Mouse (Mus musculus) intestine, embryonic 15.5 days (tissue): Measurements from ENCODE around the gene Ffar1. TPM values are rescaled to one million over a fixed set of nuclear protein-coding genes. Genes with fewer than 3 reads are reported as not detected.
A peak's percentile ranks its signal among the peaks of the same experiment; 100 is the strongest.

Experiments used
- ATAC-seq: fragments of 200-750 bp; cut with Nextera tagmentation; 2 replicates; pipeline ENCODE4 v1.8.0; 2017; ENCODE audit warnings: moderate TSS enrichment, moderate library complexity
- H3K27ac ChIP-seq: fragments of 300-500 bp; sonication (generic); 2 replicates; pipeline ENCODE4 v1.5.1; 2015; ENCODE audit warnings: mild to moderate bottlenecking, inconsistent platforms
- H3K27me3 ChIP-seq: fragments of 300-500 bp; sonication (generic); replicated peaks from 2 replicates; pipeline ENCODE4 v1.6.1; 2015; ENCODE audit warnings: inconsistent platforms
- H3K36me3 ChIP-seq: fragments of 300-500 bp; sonication (generic); 2 replicates; pipeline ENCODE4 v1.6.1; 2015; ENCODE audit warnings: inconsistent platforms
- H3K4me1 ChIP-seq: fragments of 300-500 bp; sonication (generic); replicated peaks from 2 replicates; pipeline ENCODE4 v1.6.1; 2015; ENCODE audit warnings: inconsistent platforms
- H3K4me2 ChIP-seq: fragments of 300-500 bp; sonication (generic); replicated peaks from 2 replicates; pipeline ENCODE4 v1.6.1; 2015; ENCODE audit warnings: mild to moderate bottlenecking, inconsistent platforms
- H3K4me3 ChIP-seq: fragments of 300-500 bp; sonication (generic); replicated peaks from 2 replicates; pipeline ENCODE4 v1.5.1; 2015; ENCODE audit warnings: inconsistent platforms
- H3K9ac ChIP-seq: fragments of 300-500 bp; sonication (generic); 2 replicates; pipeline ENCODE4 v1.6.1; 2015; ENCODE audit warnings: inconsistent platforms
- H3K9me3 ChIP-seq: fragments of 300-500 bp; sonication (generic); 2 replicates; pipeline ENCODE4 v1.6.1; 2016; ENCODE audit warnings: inconsistent platforms
- WGBS: fragments of 180-500 bp; shearing (Covaris S2); methylation state at CpG from one replicate; pipeline ENCODE4 v1.1.7; 2015; 5-methylcytosine and 5-hydroxymethylcytosine counted together
- polyA plus RNA-seq: library from polyadenylated mRNA; unstranded; fragments of >200 nt; fragmentation: Nextera tagmentation; extraction: Ambion mirVana; gene quantifications from 2 replicates; pipeline ENCODE4 v1.2.1, GENCODE M21; 2015

Ffar1 gene
- polyA plus RNA-seq, 1 experiment from 2014 or later = 0.25 TPM

DNA sequence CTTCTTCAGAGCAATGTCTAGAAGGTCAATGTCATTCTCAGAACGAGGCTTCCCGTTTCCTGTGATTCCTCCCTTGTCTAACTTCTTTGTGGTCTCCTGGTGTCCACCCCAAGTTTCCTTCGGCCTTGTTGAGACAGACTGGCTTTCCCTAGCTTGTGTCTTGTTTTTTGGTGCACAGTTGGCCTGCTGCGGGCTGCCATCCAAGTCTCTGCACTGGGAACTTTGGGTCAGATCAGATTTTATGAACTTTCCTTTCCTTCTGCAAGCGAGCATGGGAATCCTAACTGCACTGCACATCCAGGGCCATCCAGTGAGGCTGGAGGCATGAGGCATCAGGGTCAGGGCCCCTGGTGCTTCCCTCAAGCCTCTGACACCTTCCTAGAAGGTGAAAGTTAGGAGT is 39.8 kb downstream of the Ffar1 start:
- Histone ChIP-seq H3K27me3 (no peaks in the 10 kb centered on the region), H3K9me3 (no peaks in the 10 kb centered on the region), H3K9ac (no peak overlapping the region; the same call in 1 of the 2 replicates), H3K4me2 (peak overlapping the region; percentile 30; the same call in 1 of the 2 replicates), H3K4me3 (no peak overlapping the region), H3K4me1 (0 out of 2 replicates have a peak, but pooled peaks cover 3% of the 10 kb centered on the region), H3K36me3 (no peaks in the 10 kb centered on the region), H3K27ac (no peak overlapping the region)
- WGBS = 57% methylated on average over 5 of the region's 5 CpGs
- no peak for ATAC-seq

DNA sequence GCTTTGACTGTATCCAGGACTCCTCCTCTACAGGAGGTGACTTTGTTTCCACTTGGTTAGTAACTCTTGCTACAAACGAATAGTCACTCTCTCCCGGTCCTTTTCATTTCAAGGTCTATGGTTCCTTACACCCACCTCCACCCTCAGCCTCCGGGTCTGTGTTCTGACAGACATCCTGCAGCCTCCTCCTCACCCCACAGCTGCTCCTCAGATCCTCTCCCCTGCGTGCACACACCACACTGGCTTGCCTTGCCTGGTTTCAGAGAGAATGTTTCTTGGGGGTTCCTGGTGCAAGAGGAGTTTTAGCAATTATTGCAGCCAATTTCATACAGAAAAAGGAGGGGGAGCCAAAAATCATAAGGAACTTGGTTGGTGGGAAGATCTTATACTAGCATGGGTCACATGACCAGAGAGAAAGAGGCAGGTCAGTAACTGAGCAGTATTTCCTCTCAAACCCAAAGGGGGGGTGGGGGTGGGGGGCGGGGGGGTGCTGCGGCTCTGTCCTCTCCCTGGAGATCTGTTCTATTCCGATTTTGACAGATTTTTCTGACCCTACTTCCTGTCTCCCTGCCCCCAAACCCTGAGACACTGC is 40.4 kb downstream of the Ffar1 start:
- H3K36me3 ChIP-seq = no peaks in the 10 kb centered on the region
- H3K27ac ChIP-seq = no peak overlapping the region
- no peaks in the 10 kb centered on the region for H3K27me3 ChIP-seq
- H3K4me1 ChIP-seq = 0 out of 2 replicates have a peak, but pooled peaks cover 3% of the 10 kb centered on the region
- no peaks in the 10 kb centered on the region for H3K9me3 ChIP-seq
- 44% methylated on average over 7 of the region's 7 CpGs for WGBS
- no peak overlapping the region for H3K9ac ChIP-seq
- peak overlapping the region; percentile 30 for H3K4me2 ChIP-seq
- no peak for ATAC-seq
- H3K4me3 ChIP-seq = no peak overlapping the region

DNA sequence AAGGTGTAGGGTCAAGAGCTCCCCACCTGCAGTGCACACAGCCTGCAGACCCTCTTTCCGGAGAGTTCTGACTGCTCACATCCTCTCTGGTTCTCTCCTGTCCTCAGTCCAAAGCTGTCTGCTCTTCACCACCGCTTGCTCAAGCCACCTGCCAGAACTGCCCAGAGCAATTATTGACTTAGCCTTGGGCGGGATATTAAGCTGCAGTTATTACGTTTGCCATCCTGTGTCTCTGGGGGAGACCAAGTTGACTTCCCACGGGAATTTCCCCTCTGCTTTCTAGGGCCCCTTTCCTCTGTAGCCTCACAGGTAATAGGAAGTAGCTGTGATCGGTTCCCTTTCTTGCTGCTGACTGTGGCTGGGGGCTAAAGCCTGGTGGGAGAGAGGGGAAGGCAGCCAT is 41.2 kb downstream of the Ffar1 start:
- Histone ChIP-seq H3K4me1 (0 out of 2 replicates have a peak, but pooled peaks cover 3% of the 10 kb centered on the region), H3K4me3 (no peak overlapping the region), H3K27me3 (no peaks in the 10 kb centered on the region), H3K27ac (peak overlapping the region; percentile 32; the same call in 1 of the 2 replicates), H3K9ac (no peak overlapping the region), H3K9me3 (no peaks in the 10 kb centered on the region), H3K4me2 (peak overlapping the region; percentile 30), H3K36me3 (no peaks in the 10 kb centered on the region)
- peak; percentile 65 for ATAC-seq
- 43% methylated on average over 6 of the region's 6 CpGs for WGBS

DNA sequence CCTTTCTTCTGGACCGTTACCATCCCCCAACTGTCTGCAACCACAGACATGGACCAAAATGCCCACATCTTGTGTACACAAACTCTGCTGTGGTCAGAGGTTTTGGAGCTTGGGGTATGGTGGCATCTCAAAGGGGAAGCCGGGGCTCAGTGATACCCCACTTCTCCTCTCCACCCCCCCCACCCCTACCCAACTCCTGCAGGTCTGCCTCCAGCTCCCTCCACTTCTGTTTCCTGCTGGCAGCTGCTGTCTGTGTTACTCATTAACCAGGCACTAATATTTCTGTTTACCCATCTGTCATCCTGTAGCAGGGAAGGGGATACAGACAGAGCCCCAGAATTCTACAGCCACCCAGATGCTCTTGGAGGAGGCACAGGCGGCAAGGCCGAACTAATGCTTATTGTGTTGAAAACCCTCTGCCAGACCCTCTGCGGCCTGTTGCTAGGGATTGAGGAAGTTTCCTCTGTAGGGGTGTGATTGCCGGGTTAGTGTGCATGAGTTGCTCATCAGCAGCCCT is 49.0 kb downstream of the Ffar1 start:
- peaks cover 10% of the 10 kb centered on the region; the same call in 1 of the 2 replicates for H3K4me1 ChIP-seq
- H3K4me3 ChIP-seq = no peak overlapping the region
- 33% methylated on average over 6 of the region's 6 CpGs for WGBS
- H3K36me3 ChIP-seq = no peaks in the 10 kb centered on the region
- peak overlapping the region; percentile 39 for H3K4me2 ChIP-seq
- peak; percentile 90 for ATAC-seq
- no peaks in the 10 kb centered on the region for H3K9me3 ChIP-seq
- H3K27me3 ChIP-seq = no peaks in the 10 kb centered on the region
- H3K27ac ChIP-seq = peak overlapping the region; percentile 63; the same call in 1 of the 2 replicates
- no peak overlapping the region for H3K9ac ChIP-seq

- Histone ChIP-seq H3K4me1 (peaks cover 10% of the 10 kb centered on the region; the same call in 1 of the 2 replicates), H3K4me2 (peak overlapping the region; percentile 39)
- peak; percentile 73 for ATAC-seq
These were observed 49.5 kb downstream of the Ffar1 start for GRCm38 (mm10) chr7:30811757-30812290.

DNA sequence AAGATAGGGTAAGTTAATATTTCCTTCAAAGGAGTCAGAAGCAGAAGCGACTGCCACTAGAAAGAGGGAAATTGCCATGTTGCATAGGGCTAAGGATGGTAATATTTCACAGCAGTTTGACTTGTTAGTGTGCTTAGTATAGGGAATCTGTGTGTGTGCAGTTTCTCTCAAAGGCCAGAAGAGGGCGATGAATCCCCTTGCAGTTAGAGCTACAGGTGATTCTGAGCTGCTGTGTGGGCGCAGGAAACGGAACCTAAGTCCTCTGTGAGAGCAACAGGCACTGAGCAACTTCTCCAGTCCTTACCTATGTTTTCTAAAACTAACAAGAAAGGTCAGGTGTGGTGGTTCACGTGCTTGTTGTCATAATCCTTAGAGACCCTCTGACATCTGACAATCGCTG is 51.0 kb downstream of the Ffar1 start:
- no peak overlapping the region for H3K27ac ChIP-seq
- no peaks in the 10 kb centered on the region for H3K27me3 ChIP-seq
- H3K9ac ChIP-seq = no peak overlapping the region
- ATAC-seq = no peak
- no peaks in the 10 kb centered on the region for H3K36me3 ChIP-seq
- no peak overlapping the region for H3K4me2 ChIP-seq
- H3K4me1 ChIP-seq = peaks cover 10% of the 10 kb centered on the region; the same call in 1 of the 2 replicates
- H3K4me3 ChIP-seq = no peak overlapping the region
- WGBS = 60% methylated on average over 6 of the region's 6 CpGs
- H3K9me3 ChIP-seq = no peaks in the 10 kb centered on the region

More at GRCm38 (mm10) chr7:30811757-30812290, 49.5 kb downstream of the Ffar1 start:
- Histone ChIP-seq H3K36me3 (no peaks in the 10 kb centered on the region), H3K4me3 (no peak overlapping the region), H3K27me3 (no peaks in the 10 kb centered on the region), H3K27ac (peak overlapping the region; percentile 63), H3K9me3 (no peaks in the 10 kb centered on the region), H3K9ac (no peak overlapping the region)
- WGBS = 29% methylated on average over 9 of the region's 9 CpGs

Other genes starting within 250 kb of the Ffar1 start
- 8.5 and 10.0 TPM in 2 replicates for gene Upk1a, start 248.7 kb downstream of the Ffar1 start, polyA plus RNA-seq
- 1,191 and 1,300 TPM in 2 replicates for gene Cox6b1, start 235.4 kb downstream of the Ffar1 start, polyA plus RNA-seq
- gene Etv2, start 225.7 kb downstream of the Ffar1 start, polyA plus RNA-seq = not detected in 2 replicates
- 102 and 107 TPM in 2 replicates for gene Rbm42, start 211.2 kb downstream of the Ffar1 start, polyA plus RNA-seq
- gene Haus5, start 196.6 kb downstream of the Ffar1 start, polyA plus RNA-seq = 38.7 and 40.5 TPM in 2 replicates
- gene Pmis2, start 190.0 kb downstream of the Ffar1 start, polyA plus RNA-seq = not detected in 2 replicates
- 3.2 and 4.7 TPM in 2 replicates for gene 2200002J24Rik, start 162.6 kb downstream of the Ffar1 start, polyA plus RNA-seq
- gene Atp4a, start 149.4 kb downstream of the Ffar1 start, polyA plus RNA-seq = 1.3 and 2.0 TPM in 2 replicates
- gene Tmem147, start 132.0 kb downstream of the Ffar1 start, polyA plus RNA-seq = 220 and 257 TPM in 2 replicates
- gene Gapdhs, start 117.9 kb downstream of the Ffar1 start, polyA plus RNA-seq = 0.10 and 0.33 TPM in 2 replicates
- 1.4 TPM in 2 replicates for gene Sbsn, start 110.1 kb downstream of the Ffar1 start, polyA plus RNA-seq
- 4.6 and 5.3 TPM in 2 replicates for gene Dmkn, start 97.8 kb downstream of the Ffar1 start, polyA plus RNA-seq
- gene Krtdap, start 73.7 kb downstream of the Ffar1 start, polyA plus RNA-seq = 1.9 and 2.8 TPM in 2 replicates
- gene Ffar2, start 37.8 kb downstream of the Ffar1 start, polyA plus RNA-seq = 10.9 and 15.5 TPM in 2 replicates
- gene Ffar3, start 5.4 kb downstream of the Ffar1 start, polyA plus RNA-seq = 0.54 and 0.83 TPM in 2 replicates
- gene Cd22, start 18.8 kb upstream of the Ffar1 start, polyA plus RNA-seq = 0.38 and 0.59 TPM in 2 replicates
- 0.24 and 0.40 TPM in 2 replicates for gene Mag, start 53.3 kb upstream of the Ffar1 start, polyA plus RNA-seq
- not detected in 2 replicates for gene Hamp2, start 63.1 kb upstream of the Ffar1 start, polyA plus RNA-seq
- gene Hamp, start 82.5 kb upstream of the Ffar1 start, polyA plus RNA-seq = 0.41 TPM in 1 of 2 replicates, not detected in the other
- gene Usf2, start 95.2 kb upstream of the Ffar1 start, polyA plus RNA-seq = 17.5 and 18.1 TPM in 2 replicates
- 146 and 163 TPM in 2 replicates for gene Lsr, start 111.9 kb upstream of the Ffar1 start, polyA plus RNA-seq
- gene Fam187b, start 112.2 kb upstream of the Ffar1 start, polyA plus RNA-seq = 10.1 and 11.4 TPM in 2 replicates
- gene Fxyd5, start 180.9 kb upstream of the Ffar1 start, polyA plus RNA-seq = 21.7 and 29.8 TPM in 2 replicates
- gene Fxyd7, start 189.9 kb upstream of the Ffar1 start, polyA plus RNA-seq = 20.3 and 20.7 TPM in 2 replicates
- gene Fxyd1, start 195.6 kb upstream of the Ffar1 start, polyA plus RNA-seq = 64.5 and 80.1 TPM in 2 replicates
- 1.5 TPM in 2 replicates for gene Lgi4, start 197.8 kb upstream of the Ffar1 start, polyA plus RNA-seq
- 70.8 and 77.4 TPM in 2 replicates for gene Fxyd3, start 215.1 kb upstream of the Ffar1 start, polyA plus RNA-seq